Mouse (Mus musculus) liver, embryonic 14.5 days (tissue): ENCODE results near the gene Ankrd52.

Experiments used
- CTCF ChIP-seq: IDR thresholded peaks from 2 replicates; pipeline ENCODE4 v1.5.1; 2016; ENCODE audit warnings: antibody characterized with exemption, low read depth, control low read depth
- EP300 ChIP-seq: IDR thresholded peaks from 2 replicates; pipeline ENCODE4 v1.6.1; 2016; ENCODE audit warnings: antibody characterized with exemption, low read depth

DNA sequence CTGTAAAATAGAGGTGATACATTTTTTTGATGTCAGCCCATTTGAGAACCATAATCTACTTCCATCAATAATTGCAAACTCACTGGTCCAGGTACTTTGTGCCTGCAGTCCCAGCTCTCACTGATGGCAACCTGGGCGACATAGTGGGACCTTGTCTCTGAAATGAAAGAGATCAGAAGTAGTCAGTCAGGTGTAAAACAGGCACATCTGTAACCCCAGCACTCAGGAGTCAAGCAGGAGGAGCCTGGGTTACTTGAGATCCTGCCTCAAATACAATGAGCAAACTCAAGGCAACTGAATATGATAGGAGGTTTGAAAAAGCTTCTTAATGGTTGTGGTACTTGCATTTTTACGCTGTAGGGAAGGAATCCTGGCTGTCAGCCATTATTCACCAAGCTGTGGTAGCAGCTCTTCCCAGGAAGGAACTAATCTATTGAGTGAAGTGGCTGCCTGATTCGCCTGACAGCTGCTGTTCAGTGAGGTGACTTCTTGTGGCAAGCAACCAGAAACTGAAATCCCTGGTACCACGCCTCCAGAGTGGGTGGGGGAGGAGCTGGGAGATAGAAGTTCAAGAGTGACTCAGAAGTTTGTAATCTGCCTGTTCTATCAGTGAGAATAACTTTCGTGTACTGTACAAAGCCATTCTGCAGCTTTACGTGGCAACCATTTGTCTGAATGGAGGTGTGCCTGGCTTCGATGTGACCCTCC lies 32.2 kb upstream of the Ankrd52 start:
- no peak for TF ChIP-seq CTCF
- peak; percentile 53 for TF ChIP-seq EP300
